Mouse (Mus musculus) forebrain, embryonic 12.5 days (tissue): ENCODE measurements around the gene Mme. TPM values are rescaled to one million over a fixed set of nuclear protein-coding genes. Genes with fewer than 3 reads are reported as not detected.

Source experiments
- polyA plus RNA-seq: library from polyadenylated mRNA; unstranded; fragments of >200 nt; fragmentation: Nextera tagmentation; extraction: Ambion mirVana; gene quantifications from 2 replicates; pipeline ENCODE4 v1.2.1, GENCODE M21; 2016

Gene Mme
- polyA plus RNA-seq, 1 experiment from 2014 or later = 9.7 TPM

Other genes starting within 250 kb of the Mme start
- not detected in 2 replicates for gene Gm34302, start 242.3 kb downstream of the Mme start, polyA plus RNA-seq